Mouse (Mus musculus) duodenum, adult 2 months (tissue): ENCODE data around the gene Bdp1. TPM values are rescaled to one million over a fixed set of nuclear protein-coding genes. Genes with fewer than 3 reads are reported as not detected.

Source experiments
- polyA plus RNA-seq: library from polyadenylated mRNA; depleted of rRNA; stranded (reverse); fragments of >200 nt; gene quantifications from 2 replicates; pipeline ENCODE4 v1.2.3, GENCODE M21; 2012; ENCODE audit warnings: low replicate concordance; rRNA removed

Gene Bdp1
- polyA plus RNA-seq: 0.55 and 0.82 TPM in 2 replicates

DNA sequence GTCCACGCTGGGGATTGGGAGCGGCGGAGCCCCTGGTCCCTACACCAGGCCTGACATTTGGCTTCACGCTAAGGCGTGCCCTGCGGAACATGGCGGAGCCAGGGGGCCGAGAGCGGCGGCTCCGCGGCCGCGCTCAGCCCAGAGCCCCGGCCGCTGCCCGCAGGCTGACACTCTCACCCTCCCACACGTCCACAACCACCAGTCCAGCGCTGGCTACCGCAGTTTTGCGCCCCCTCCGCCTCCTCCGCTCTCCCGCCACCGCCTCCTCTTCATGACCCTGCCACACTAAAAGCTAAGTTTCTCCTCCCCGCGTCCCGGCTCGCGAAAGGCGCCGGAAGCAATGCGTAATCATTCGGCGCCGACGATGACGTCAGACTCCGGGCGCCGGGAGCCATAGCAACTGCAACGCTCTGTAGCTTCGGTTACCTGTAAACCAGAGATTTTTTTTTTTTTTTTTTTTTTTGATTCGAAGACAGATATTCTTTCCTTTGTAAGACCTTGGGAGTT is at the start of gene Bdp1:
Gene Bdp1 (minus strand): TSS at position 323 of the 507 bp plus-strand sequence.

DNA sequence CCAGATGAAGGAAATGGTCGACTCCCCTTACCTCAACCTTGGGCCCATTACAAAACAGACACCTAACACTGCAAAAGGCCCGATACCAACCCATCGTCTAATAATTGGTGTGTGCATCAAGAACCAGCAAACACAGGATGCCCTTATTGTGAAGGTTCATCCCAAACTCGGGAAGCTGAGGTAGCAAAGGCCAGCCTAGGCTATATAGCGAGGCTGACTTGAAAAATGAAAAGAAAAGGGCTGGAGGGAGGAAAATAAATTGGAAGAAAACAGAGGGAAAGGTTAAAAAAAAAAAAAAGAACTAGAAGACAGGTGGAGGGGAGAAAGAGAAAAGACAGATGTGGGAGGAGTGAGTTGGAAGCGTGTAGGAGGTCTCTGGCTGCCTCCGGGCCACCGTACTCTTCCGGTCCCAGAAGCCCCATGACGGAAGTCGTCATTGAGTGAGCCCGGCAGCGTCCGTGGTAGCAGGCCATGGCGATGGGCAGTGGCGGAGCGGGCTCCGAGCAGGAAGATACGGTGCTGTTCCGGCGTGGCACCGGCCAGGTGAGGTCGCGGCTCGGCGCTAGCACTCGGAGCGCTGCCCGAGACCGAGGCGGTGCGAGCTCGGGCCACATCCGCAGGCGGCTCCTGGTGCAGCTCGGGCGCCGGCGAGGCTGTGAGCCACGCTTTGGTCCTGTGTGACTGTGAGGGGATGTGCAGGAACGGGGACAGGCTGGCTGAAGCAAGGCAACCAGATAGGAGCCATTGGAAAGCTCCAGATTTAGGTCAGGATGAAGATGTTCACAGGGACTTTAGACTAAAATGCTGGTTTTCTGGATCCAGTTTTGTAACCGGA is 20.8 kb upstream of the Bdp1 start, which contains the start of gene Smn1:
Gene Smn1 (plus strand): TSS at position 430 of the 835 bp plus-strand sequence.

DNA sequence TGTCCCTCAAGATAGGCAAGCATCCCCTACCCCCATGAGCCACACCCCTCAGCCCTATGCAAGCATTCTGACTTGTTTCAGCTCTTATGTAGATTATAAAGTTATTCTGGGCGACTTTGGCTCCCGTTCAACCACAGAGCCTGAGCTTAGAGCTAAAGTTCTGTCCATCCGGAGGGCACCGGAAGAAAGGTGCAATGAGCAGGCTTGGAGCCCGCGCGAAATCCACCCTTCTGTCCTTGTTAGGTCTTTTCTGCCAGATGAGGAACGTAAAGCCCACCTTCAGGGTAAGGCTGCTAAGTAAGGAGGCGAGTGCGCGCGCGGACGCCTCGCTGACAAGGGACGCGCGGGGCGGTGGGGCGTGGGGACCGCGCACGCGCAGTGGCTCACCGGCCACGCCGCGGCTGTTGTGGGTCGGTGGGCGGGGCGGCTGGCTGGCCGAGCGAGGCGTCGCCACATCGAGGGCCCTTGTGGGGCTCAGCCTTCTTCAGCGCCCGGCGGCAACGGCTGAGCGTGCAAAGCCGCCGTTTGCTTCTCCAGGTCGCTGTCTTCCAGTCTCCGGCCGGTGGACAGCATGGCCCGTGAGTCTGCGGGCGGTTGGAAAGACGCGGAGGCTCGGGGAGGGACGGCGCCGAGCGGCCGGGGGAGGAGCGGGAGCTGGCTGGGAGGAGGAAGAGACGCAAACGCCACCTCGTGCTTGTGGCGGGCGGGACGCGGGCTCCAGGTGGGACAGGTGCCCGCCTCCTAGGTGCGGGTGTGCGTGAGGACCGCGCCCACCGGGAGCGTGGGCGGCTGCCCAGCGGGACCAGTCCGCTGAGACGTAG is 4.0 kb upstream of the Bdp1 start, which contains the start of gene Serf1:
Gene Serf1 (plus strand): TSS at position 361 of the 821 bp plus-strand sequence.

DNA sequence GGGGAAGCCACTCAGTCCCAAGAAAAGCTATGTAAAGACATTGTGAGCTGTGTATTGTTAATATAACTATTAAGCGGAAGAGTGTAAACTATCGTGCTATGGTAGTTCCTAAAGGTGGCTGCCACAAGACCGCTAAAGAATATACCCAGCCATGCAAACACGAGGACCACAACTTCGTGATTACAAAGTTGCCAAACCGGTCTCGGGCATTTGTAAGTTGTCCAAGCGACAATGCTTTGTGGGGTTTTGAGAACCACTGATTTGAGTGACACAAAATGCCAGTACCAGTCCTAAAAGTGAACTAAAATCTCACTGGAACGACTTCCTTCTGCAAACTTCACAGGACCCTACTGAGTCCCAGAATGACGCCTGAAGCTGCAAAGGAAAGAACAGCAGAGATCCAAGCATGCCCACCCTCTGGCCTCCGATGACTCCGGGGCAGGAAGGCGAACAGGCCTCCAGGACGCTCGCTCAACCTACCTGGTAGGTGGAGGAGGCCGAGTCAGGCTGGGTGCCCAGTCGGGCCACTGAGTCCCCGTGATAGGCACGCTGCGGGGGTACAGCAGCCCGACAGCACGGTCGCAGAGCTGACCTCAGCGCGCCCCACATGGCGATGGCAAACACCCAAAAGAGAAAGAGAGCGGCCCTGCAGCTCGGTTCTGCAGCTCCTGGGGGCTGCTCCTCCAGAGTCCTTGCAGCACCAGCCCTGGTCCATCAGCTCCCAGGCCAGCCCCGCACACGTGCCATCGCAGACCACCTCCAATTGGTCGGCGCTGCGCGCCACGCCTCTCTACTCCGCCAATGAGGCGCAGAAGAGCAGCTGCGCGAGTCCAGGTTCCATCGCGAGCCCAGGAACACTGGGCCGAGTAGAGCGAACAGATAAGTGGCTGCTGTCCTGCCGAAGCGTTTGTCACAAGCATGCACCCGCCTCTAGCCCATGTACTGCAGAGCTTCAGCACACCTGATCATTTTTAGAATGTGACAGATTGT is 88.7 kb downstream of the Bdp1 start, which contains the start of gene Mccc2:
Gene Mccc2 (minus strand): TSS at position 734 of the 990 bp plus-strand sequence.

Other genes with a start within 250 kb of the Bdp1 start
- gene Cartpt, start 203.0 kb downstream of the Bdp1 start, polyA plus RNA-seq: 3.2 and 5.2 TPM in 2 replicates
- gene Mccc2, start 88.4 kb downstream of the Bdp1 start, polyA plus RNA-seq: 8.5 and 23.2 TPM in 2 replicates
- 3.8 and 16.4 TPM in 2 replicates for gene Serf1, start 3.9 kb upstream of the Bdp1 start, polyA plus RNA-seq
- gene Smn1, start 20.8 kb upstream of the Bdp1 start, polyA plus RNA-seq: 8.1 and 8.4 TPM in 2 replicates
- gene Naip2, start 98.0 kb upstream of the Bdp1 start, polyA plus RNA-seq: 3.9 and 5.3 TPM in 2 replicates
- 6.4 and 14.7 TPM in 2 replicates for gene Naip5, start 142.3 kb upstream of the Bdp1 start, polyA plus RNA-seq
- gene Naip6, start 213.6 kb upstream of the Bdp1 start, polyA plus RNA-seq: 10.3 and 10.7 TPM in 2 replicates